Mouse (Mus musculus): ENCODE data around the gene Tmem259.

DNA sequence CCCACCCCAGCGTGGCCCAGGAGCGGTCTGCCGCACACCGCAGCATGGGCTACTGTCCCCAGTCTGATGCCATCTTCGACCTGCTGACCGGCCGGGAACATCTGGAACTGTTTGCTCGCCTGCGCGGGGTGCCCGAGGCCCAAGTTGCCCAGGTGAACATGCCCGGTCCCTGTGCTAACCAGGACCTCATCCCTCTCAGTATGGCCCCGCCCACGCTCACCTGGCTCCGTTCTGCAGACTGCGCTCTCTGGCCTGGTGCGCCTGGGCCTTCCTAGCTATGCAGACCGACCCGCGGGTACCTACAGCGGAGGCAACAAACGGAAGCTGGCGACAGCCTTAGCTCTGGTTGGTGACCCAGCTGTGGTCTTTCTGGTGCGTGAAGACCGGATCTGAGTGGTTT is 29.5 kb upstream of the Tmem259 start:
- TF ChIP-seq TAL1 (IDR thresholded peaks at IDR 0.05; ENCODE audit: low read length), result no peak
- TF ChIP-seq GATA1 (IDR thresholded peaks at IDR 0.05; ENCODE audit: low read length), result no peak
